Mouse (Mus musculus): ENCODE results near the gene Lipf.

- no peak for TF ChIP-seq GATA1 (IDR thresholded peaks at IDR 0.05; ENCODE audit: borderline replicate concordance, low read length)
- TF ChIP-seq FLI1 (IDR thresholded peaks at IDR 0.05; ENCODE audit: low read length) = no peak
Measured at GRCm38 (mm10) chr19:33960887-33961286, at the start of gene Lipf.
